Mouse (Mus musculus) spleen, adult 12 weeks (tissue): ENCODE data around the gene Tomm34.
A peak's percentile ranks its signal among the peaks of the same experiment; 100 is the strongest.
"Not testable (repeated sequence)": the region's sequence is repeated elsewhere in the genome, so short reads cannot be mapped to it uniquely, and the experiment has no call there.

Source experiments
- DNase-seq: peaks from one replicate; pipeline ENCODE4 v3.0.0; 2022; ENCODE audit warnings: low spot score

Gene Tomm34

DNA sequence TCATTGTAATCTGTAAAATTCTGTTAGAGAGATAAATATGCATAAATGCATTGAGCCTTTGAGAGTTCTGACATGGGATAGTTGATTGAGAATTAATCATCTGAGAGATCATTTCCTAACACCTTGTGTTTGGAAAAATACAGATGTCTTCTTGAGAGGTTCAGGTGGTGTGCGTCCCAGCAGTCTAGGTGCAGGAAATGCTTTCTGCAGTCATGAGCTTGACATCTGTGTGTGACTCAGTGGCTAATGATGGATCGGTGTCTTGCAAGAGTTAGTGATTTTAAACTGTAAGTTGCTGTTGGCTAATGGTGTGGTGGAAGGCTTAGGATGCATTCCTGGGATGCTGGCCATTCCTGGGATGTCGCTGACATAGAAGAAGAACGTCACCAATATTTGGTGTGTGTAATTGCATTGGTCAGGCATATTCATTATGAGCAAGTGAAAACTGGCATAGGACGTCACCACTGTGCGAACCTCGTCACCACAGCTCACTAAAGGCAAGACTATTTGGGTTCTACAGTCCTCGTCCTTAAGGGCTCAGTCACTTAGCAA lies 6.0 kb upstream of the Tomm34 start:
- DNase-seq = no peak

DNA sequence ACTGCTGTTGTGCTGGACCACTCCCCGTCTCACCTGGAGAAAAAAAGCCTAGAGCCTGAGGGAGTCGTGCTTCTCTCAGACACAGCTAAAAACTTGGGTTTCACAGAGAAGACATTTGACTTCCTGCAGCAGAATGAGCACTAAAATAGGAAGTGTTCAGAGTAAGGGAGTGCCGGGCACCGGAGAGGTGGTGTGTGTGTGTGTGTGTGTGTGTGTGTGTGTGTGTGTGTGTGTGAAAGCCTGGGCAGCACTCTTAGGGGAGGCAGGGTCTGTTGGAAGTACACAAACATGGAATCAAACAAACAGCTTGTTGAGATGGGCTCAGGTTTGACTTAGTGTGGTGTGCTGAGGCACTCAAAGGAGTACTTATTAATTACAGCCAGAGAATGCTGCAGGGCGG lies 4.1 kb upstream of the Tomm34 start:
- DNase-seq = peak; percentile 7

- peak; percentile 98 for DNase-seq
These were observed 3.1 kb upstream of the Tomm34 start for GRCm38 (mm10) chr2:164073918-164074578.

GRCm38 (mm10) chr2:164073120-164073519 lies 2.2 kb upstream of the Tomm34 start:
- DNase-seq = no peak

DNA sequence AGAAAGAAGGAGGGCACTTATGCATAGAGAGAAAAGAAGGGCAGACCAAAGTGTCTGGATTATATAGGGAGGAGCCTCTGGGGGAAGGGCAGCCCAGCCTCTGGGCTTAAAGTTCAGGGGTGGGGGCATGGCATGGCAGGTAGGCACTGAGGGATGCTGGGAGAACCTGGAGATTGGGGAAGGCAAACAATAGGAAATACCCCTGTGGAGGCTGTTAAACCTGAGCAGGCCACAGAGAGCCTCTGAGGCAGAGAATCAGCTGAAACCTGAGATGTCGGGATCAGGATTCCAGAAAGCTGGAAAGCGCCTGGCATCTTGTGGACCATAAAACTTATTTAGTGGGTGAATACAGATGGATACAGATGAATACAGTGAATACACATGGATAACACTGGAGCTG lies 1.1 kb upstream of the Tomm34 start:
- no peak for DNase-seq

GRCm38 (mm10) chr2:164071437-164071820 lies 460 bp upstream of the Tomm34 start:
- DNase-seq = not testable (repeated sequence)

DNA sequence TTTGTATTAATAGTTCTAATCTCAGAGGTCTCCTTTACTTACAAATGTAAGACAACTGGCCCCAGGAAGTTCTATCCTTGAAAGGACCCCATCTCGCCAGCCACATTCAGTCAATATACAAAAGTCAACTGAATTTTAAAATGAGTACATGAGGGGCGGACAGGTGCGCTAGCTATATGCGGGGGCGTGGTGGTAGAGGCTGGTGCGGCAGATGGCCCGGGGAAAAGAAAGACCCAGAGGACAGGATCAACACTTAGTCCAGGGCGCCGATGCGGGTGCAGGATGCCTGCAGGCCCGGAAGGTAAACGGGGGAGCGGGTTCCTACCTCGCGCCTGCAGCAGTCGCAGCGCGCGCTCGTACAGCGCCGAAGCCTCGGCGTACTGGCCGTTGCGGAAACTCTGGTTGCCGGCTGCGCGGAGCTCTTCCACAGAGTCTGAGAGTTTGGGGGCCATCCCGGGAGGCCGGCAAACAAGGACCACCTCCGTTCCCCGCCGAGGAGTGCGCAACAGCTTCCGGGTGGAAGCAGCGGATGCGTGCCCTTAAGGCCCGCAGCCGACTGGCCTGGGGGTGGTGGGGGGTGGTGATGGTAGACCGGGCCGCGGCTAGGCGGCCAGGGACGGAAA lies 716 bp downstream of the Tomm34 start, which contains the start of gene Stk4:
Gene Stk4 (plus strand): TSS at position 181 of the 623 bp plus-strand sequence.
- DNase-seq = no peak

DNA sequence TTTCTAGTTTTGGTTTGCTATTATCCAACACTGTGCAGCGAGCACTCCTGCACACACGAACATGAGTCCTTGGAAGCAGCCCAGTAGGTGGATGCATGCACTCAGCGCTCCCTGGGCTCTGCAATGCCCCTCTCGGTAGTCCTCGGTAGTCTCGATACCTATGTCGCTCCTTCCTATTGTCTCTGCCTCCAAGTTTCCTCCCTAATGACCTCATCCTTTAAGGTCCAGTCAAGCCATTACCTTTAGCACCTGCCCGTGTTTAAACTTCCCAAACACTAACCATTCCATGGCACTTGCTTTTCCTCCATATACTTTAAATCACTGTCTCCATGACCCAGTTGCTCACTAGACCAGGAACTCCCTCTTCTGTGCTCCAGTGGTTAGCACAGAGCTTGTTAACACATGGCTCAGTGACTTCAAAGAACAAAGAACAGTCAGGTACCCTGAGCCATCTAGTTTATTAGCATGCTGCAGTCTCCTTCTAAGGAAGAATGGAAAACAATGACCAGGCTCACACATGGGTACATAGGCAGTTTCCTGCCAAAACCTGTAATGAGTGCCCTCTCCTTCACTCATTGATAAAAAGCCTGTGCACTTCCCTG lies 11.2 kb downstream of the Tomm34 start:
- no peak for DNase-seq

- DNase-seq = no peak
These were observed 16.3 kb downstream of the Tomm34 start for GRCm38 (mm10) chr2:164054671-164055070.

- no peak for DNase-seq
These were observed 17.2 kb downstream of the Tomm34 start for GRCm38 (mm10) chr2:164053767-164054166.

DNA sequence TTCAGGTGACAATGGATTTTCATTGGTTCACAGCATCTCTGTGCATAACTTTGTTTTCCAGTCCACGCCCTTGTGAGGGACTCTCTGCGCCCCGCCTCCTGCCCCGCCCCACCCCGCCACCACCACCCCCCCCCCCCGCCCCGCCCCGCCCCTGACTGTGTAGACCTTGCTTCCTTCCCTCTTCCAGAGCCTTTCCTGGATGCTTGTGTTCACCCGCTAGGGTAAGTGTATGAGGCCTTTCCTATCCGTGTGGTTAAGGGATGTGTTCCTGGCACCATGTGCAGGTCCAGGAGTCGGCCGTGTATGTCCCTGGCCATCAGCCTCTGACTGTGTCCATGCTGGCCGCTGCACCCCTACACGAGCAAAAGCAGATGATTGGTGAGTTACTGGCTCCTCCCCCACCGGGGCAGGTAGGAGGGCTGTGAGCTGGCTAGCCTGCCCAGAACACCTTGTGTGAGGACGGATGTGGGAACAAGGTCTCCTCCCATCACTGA lies 23.7 kb downstream of the Tomm34 start:
- DNase-seq = peak; percentile 15

GRCm38 (mm10) chr2:164041523-164041922 lies 29.4 kb downstream of the Tomm34 start:
- DNase-seq = no peak

DNA sequence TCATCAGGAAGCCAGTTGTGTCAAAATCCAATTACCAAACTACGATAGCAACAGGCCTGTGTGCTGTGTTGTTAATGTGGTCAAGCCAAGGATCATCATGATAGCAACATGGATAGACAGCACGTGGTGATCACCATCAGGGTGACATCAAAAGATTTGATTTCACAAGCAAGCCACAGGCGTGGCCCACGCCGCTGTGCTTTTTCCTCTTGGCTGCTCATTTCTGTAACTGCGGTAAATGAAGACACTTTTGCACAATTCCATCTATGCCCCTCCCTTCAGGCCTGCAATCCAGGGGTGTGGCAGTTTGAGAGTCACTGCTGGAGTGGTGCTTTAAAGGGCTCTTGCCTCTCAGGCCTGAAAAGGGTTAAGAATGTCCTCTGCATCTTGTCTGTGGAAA lies 30.0 kb downstream of the Tomm34 start:
- no peak for DNase-seq

DNA sequence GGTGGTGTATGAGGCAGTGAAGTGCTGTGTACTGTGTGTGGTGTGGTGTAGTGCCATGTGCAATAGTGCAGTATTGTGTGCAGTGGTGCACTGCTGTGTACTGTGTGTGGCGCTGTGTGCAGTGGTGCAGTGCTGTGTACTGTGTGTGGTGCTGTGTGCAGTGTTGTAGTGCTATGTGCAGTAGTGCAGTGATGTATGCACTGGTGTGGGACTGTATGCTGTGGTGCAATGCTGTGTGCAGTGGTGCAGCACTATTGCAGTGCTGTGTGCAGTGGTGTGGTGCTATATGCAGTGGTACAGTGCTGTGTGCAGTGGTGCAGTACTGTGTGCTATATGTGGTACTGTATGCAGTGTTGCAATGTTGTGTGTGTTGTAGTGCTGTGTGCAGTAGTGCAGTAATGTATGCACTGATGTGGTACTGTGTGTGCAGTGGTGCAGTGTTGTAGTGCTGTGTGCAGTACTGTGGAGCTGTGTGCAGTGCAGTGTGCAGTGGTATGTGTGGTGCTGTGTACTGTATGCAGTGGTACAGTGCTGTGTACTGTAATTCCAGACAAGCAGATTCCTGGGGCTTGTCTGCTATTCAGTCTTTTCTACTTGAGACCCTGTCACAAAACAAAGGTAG lies 32.5 kb downstream of the Tomm34 start:
- DNase-seq = no peak

GRCm38 (mm10) chr2:164036520-164037019 lies 34.4 kb downstream of the Tomm34 start:
- no peak for DNase-seq

DNA sequence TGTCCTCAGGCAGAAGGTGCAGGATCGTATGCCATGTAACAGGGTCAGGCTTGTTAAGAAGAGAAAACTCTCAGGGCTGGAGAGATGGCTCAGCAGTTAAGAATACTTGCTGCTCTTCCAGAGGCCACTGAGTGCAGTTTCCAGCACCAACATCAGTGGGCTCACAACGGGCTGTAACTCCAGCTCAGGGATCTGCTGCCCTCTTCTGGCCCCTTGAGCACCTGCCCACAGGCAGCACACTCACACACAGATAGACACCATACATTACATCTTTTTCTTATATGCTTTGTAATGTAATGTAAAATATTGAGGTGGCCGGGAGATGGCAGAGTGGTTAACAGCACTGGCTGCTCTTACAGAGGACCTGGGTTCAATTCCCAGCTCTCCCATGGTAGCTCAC lies 38.0 kb downstream of the Tomm34 start:
- DNase-seq = no peak

- DNase-seq = no peak
These were observed 39.8 kb downstream of the Tomm34 start for GRCm38 (mm10) chr2:164031147-164031546.

- no peak for DNase-seq
These were observed 45.8 kb downstream of the Tomm34 start, which contains the start of gene Pabpc1l for GRCm38 (mm10) chr2:164025150-164025549. TSS of gene Pabpc1l (plus strand) at chr2:164025450.

- no peak for DNase-seq
These were observed 48.9 kb downstream of the Tomm34 start for GRCm38 (mm10) chr2:164022104-164022503.

- DNase-seq = no peak
These were observed 51.0 kb downstream of the Tomm34 start for GRCm38 (mm10) chr2:164019943-164020342.

DNA sequence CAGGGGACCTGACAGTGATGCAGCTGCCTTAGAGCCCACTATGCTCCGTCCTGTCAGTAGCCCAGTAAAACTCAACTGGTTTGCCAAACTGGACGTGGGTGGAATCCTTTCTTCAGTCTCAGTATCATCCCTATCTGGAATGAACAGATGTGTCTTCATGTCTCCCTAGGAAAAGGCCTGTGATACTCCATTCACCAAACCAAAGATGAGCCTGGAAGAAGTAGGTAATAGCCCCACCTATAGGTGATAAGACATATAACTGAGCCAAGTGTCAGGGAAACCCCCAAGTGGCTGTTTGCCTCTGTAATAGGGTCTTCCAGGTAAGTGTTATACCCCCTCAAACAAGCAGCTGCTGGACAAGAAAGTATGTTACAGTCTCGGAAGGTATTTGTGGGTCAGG lies 52.1 kb downstream of the Tomm34 start:
- no peak for DNase-seq

- DNase-seq = no peak
These were observed 55.7 kb downstream of the Tomm34 start for GRCm38 (mm10) chr2:164015304-164015703.
